Mouse (Mus musculus) megakaryocyte progenitor cell, adult 5-6 weeks (primary cell): ENCODE data around the gene Gngt2. TPM values are rescaled to one million over a fixed set of nuclear protein-coding genes. Genes with fewer than 3 reads are reported as not detected.

ENCODE experiments used
- ATAC-seq: replicated peaks from 2 replicates; pipeline ENCODE4 v1.8.0; 2016; ENCODE audit warnings: mild to moderate bottlenecking, moderate TSS enrichment, inconsistent platforms; ENCODE audit not compliant: poor library complexity
- total RNA-seq, 2 experiments: library from RNA; stranded (forward) in 1 of 2; stranded (reverse) in 1 of 2; fragments of 157-497, 149-512 nt in 1 of 2; fragments of 200-1000 nt in 1 of 2; gene quantifications; 2 replicates each; pipeline versions ENCODE4 v1.2.3 to v1.2.4; 2015 to 2017

Gene Gngt2
- total RNA-seq (2015) (4.3 and 9.3 TPM in 2 replicates), total RNA-seq (2017) (4.0 TPM in 2 replicates)

DNA sequence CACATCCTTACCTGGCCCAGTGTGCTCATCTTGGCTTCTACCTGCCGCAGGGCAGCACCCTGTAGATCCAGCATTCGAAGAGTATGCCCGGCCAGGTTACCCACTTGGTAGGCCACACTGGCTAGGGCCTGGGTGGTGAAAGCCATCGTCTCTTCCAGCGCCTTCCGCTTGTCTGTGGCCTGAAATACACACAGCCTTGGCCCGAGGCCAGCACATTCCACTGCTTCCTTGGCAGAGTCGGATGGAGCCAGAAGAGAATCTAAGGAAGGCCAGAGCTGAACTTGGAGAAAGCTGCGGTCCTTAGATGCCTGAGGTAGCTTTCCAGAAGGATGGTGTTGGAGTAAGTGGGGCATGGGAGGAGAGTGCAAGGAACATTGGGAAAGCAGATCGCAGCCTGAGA lies at the start of gene Gngt2:
Gngt2 (plus strand) TSS at position 158 of the 400 bp plus-strand sequence.
- no peak for ATAC-seq

- no peak; the same call in 1 of the 2 replicates for ATAC-seq
Measured at GRCm38 (mm10) chr11:95789451-95789891, 47.5 kb upstream of the Gngt2 start.

GRCm38 (mm10) chr11:95791787-95792186 lies 45.2 kb upstream of the Gngt2 start:
- ATAC-seq: no peak

GRCm38 (mm10) chr11:95792950-95793509 lies 44.0 kb upstream of the Gngt2 start:
- peak; percentile 86 for ATAC-seq

DNA sequence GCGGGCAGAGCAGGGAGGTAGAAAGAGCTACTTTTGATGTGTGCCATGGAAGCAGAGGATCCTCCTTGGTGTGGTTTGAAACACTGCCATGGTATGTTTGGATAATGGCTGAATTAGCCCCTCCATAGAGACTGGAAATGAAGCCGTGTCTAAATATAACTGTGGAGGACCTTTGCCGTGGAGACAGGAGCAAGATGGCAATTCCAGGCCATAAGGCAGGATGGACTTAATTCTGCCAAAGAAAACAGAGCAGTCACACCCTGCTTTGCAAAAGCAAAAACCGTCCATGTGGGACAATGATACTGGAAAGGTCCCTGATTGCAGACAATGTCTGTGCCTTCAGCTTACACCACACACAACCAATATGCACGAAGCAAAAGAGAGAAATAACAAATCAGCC lies 42.8 kb upstream of the Gngt2 start:
- no peak for ATAC-seq

DNA sequence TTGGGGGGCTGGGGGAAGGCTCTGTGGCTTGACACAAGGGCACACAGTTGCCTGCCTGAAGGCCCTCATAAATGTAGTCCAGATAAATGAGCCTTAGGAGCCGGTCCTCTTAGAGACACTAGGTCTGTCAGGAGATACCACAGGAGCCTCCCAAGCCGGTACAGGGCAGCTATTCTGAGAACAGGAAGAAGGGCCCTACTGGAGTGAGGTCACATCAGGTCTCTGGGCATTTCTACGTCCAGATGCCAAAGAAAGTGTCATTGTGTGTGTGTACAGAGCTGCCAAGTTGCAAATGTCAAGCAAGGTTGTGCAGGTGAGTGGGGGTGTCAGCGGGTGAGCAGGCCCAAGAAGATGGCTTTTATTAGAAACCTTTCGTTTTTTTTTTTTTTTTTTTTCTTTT lies 41.4 kb upstream of the Gngt2 start:
- no peak for ATAC-seq

DNA sequence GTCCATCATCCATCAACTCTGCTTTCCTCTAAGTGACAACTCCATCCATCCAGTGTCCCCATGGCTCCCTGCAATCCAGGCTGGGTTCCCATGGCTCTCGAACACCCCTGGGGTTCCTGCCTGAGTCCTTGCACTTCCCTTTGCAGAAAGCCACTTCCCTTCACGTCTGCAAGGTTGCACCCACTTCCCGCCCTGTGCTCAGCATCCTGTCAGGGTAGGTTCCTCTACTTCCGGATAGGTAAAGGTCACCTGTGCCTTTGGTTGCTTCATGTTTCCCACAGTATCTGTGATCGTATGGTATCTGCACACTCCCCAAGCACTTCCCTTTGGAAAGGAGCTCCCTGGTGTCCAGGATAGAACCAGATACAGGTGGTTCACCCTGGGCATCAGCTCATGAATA lies 32.0 kb upstream of the Gngt2 start:
- peak; percentile 30; the same call in 1 of the 2 replicates for ATAC-seq

DNA sequence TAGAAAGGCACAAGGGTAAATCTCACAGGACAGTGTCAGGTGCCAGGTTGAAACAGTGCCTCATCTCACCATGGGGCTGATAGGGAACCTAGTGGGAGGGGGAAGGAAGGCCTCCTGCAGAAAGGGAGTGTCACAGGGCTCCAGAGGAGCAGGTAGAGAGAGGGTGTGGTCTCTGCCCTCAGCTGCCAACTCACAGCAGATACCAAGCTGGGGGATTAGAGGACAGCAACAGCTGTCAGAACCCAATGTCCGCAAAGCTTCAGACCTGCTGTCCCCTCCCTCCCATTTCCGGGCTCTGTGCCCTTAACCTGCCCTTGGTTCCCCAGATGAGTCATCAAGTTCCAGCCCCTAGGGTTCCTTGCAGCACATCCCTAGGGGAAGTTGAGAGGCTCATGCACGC lies 31.5 kb upstream of the Gngt2 start:
- peak; percentile 54 for ATAC-seq

- no peak for ATAC-seq
Measured at GRCm38 (mm10) chr11:95807884-95808283, 29.1 kb upstream of the Gngt2 start.

DNA sequence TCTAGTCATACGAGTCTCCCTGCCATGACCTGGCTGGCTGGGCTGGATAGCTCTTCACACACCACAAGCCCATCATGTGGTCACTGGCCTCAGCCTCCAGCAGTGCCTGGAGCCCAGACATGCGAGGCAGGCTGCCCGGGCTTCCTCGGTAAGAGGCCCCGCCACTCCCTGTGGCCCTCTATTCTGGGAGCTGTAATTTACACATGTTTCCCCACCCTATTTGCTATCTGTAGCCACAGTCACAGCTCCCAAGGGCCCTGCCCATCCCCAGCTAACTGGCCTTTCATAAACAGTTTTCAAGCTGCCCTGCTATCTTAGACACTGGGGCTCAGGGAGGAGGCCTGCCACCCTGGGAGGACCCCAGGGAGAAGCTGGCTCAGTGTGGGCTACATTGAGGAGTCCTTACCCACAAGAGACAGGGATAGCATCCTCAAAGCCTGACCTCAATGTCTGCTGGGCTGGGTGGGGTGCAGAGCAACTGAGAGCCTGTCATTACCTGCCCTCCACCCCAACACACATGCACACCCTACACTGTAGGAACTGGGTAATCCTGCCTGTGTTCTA lies 28.5 kb upstream of the Gngt2 start:
- ATAC-seq: peak; percentile 74

DNA sequence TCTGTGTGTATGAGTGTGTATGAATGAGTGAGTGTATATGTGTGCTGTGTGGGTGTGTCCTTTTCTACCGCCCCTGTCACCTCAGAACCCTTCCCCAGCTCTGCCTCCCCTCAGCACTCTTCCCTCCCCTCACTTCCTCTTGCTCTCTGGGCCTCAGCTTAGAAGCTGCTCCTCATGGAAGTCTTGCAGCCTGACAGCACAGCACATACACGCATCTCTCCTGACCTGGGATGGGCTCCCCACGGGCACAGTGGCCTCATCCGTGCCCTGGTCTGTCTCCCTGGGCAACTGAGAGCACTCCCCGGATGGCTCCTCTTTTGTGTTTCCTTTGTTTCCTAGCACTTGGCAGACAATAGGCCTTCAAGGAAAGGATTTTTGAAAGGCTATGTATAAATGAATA lies 27.4 kb upstream of the Gngt2 start:
- ATAC-seq: no peak

DNA sequence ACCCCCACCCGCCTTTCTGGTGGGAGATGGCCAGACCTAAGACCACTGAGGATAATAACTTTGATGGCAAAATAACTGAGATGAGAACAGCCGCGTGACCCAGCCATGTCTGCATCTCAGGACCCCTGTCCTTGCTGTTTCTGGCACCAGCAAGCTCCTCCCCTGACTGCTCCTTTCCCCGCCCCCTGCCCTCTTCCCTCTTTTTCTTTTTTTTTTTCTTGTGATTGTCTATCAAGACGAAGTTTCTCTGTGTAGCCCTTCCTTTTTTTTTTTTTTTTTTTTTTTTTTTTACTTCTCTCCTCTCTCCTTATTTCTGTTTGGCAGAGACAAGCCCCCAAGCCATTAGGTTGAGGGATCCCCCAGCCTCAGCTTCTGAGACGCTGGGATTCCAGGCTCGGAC lies 26.2 kb upstream of the Gngt2 start:
- ATAC-seq: no peak

DNA sequence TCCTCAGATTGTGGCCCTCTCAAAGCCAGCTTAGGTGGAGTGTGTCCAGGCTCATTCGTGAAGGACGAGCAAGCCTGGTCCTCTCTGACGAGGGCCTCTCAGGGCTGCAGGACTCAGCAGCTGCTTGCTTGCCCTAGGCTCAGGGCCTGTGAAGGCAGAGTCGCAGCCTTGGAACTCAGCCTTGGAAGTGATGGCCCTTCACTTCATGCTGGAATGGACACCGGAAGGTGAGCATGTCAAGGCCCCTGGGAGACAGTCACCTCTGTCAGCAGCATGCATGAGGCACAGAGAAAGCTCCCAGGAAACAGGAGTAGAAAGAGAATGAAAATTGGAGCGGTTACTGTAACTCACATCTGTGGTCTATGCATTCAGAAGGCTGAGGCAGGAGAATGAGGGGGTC lies 25.3 kb upstream of the Gngt2 start:
- ATAC-seq: no peak

- ATAC-seq: no peak
Measured at GRCm38 (mm10) chr11:95812224-95812623, 24.8 kb upstream of the Gngt2 start.

DNA sequence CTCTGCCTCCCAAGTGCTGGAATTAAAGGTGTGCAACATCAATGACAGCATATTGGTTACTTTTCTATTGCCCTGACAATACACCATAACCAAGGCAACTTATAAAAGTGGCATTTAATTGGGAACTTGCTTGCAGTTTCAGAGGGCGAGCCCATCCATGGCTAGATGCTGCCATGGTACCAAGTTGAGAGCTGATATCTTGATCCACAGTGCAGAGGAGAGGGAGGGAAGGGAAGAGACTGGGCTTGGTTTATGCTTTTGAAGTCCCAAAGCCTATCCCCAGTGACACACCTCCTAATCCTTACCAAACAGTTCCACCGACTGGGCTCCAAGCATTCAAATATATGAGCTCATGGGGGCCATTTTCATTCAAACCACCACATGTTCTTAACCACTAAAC lies 22.9 kb upstream of the Gngt2 start:
- no peak for ATAC-seq

DNA sequence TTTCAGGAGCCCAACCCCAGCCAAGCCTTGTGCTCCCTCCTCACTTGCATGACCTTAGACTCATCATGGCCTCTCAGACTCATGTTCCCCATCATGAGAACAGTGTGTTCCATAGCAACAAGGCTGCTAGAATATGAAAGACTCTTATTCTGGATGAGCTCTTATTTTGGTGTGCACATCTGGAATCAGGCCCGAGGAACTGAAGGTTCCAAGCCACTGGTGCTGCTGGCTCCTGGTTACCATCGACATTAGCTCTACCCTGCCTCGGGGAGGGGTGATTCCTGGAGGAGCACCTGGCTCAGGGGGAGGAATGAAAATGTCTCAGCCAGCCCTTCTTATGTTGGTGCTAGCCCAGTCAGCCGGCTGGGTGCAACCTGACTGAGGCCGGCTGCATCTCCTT lies 22.2 kb upstream of the Gngt2 start:
- no peak for ATAC-seq

DNA sequence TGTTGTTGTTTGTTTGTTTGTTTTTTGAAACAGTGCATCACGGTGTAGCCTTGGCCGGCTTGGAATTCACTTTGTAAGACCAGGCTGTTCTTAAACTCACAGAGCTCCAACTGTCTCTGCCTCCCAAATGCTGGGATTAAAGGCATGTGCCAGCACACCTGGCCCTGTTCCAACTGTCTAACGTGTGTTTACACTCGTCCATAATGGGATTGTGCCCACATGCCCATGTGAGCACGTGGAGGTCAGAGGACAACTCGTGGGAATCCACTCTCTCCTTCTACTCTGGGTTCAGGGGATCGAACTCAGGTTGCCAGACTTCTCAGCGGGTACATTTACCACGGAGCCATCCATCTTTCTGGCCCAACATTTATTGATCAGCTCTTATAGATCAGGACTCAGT lies 21.6 kb upstream of the Gngt2 start:
- no peak for ATAC-seq

DNA sequence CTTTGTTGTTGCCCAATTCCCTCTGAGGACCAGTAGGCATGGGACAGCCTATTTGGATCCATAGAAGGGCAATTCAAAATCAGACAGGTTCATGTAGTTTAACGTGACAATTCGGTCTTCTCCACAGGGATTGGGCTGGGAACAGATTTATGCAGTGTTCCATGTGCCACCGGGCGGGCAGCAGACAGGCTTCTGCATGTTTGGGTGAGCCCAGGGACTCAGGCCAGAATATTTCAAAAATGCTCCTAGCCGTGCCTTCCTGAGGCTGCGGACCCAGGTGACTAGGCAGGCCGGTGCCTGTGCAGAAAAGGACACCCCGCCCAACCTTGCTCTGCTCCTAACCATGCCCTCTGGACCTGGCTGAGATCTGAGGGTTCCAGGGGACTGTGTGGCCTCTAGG lies 17.9 kb upstream of the Gngt2 start:
- no peak for ATAC-seq

DNA sequence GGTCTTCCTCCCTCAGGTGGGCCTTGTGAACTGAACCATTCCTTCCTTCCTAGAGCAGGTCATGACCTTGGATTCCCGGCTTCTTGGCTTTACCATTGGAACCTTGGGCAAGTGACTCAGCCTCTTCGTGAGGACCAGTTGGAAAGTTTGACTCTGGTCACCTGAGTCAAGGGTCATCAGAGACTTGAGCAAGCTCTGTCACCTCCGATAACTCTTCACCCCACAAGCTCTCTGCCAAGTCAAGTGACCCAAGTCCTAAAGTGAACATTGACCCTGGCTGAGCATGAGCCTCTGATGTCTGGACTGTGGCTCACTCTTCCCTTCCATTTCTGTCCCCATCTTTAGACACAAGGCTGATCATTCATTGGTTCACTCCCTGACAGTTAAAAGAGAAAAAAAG lies 15.5 kb upstream of the Gngt2 start:
- ATAC-seq: no peak

GRCm38 (mm10) chr11:95822437-95822836 lies 14.6 kb upstream of the Gngt2 start:
- no peak for ATAC-seq

DNA sequence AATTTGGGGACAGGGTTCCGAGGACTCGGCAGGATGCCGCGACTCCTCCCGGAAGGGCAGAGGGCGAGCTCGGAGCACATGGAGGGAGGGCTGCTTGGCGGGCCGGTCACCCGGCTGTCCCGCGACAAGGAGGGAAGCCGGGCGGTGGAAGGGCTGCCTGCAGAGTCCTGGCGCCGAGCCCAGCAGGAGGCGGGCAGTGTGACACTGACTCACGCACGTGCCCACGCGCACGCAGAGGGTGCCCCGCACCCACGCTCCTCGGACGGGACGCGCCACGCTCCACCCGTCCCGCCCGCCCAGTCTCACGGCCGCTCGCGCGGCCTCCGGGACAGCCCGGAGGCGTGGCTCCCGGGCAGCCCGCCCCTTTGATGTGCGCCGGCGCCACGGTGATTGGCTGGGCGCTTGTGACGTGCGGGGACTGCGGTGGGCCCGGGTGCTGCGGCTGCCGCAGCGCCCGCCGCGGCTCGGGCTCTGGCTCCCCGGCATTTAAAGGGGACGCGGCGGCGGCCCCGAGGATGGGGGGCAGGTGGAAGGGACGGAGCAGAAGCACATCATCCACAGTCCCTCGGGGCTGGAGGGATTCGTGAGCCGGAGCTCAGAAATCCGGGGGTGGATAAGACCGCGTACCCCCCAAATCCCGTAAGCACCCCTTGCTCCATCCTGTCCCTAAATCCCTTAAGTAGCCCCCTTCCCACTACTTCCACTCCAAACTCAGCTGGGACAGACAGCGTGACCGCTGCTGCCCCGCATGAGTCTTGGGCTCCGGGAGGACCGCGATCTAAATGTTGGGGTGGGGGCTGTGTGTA lies 12.7 kb upstream of the Gngt2 start, which contains the start of gene Phospho1:
Phospho1 (plus strand) TSS at position 429 of the 806 bp plus-strand sequence.
- peak; percentile 84 for ATAC-seq

GRCm38 (mm10) chr11:95824877-95825243 lies 12.2 kb upstream of the Gngt2 start:
- no peak for ATAC-seq
